Mouse (Mus musculus) embryonic facial prominence, embryonic 10.5 days (tissue): Measurements from ENCODE around the gene Hgf. TPM values are rescaled to one million over a fixed set of nuclear protein-coding genes. Genes with fewer than 3 reads are reported as not detected.

Experiments
- DNase-seq: peaks from one replicate; pipeline ENCODE4 v3.0.0-alpha.2; 2017; ENCODE audit warnings: low spot score
- H3K27ac ChIP-seq: fragments of 300-500 bp; sonication (generic); replicated peaks from 2 replicates; pipeline ENCODE4 v1.5.1; 2016; ENCODE audit warnings: mild to moderate bottlenecking
- H3K27me3 ChIP-seq: fragments of 300-500 bp; sonication (generic); replicated peaks from 2 replicates; pipeline ENCODE4 v1.6.1; 2016; ENCODE audit warnings: low read depth, mild to moderate bottlenecking; ENCODE audit not compliant: poor library complexity, severe bottlenecking
- H3K36me3 ChIP-seq: fragments of 300-500 bp; sonication (generic); replicated peaks from 2 replicates; pipeline ENCODE4 v1.6.1; 2016; ENCODE audit warnings: mild to moderate bottlenecking, moderate library complexity
- H3K4me1 ChIP-seq: fragments of 300-500 bp; sonication (generic); 2 replicates; pipeline ENCODE4 v1.6.1; 2016
- H3K4me3 ChIP-seq: fragments of 300-500 bp; sonication (generic); 2 replicates; pipeline ENCODE4 v1.5.1; 2016; ENCODE audit warnings: mild to moderate bottlenecking, moderate library complexity
- H3K9me3 ChIP-seq: fragments of 300-500 bp; sonication (generic); 2 replicates; pipeline ENCODE4 v1.6.1; 2016; ENCODE audit warnings: mild to moderate bottlenecking
- WGBS: fragments of 180-500 bp; shearing (Covaris S2); methylation state at CpG from one replicate; pipeline ENCODE4 v1.1.7; 2016; 5-methylcytosine and 5-hydroxymethylcytosine counted together
- polyA plus RNA-seq: library from polyadenylated mRNA; unstranded; fragments of >200 nt; fragmentation: Nextera tagmentation; extraction: Ambion mirVana; gene quantifications from 2 replicates; pipeline ENCODE4 v1.2.1, GENCODE M21; 2016

Hgf gene
- 5.1 and 5.9 TPM in 2 replicates for polyA plus RNA-seq

GRCm38 (mm10) chr5:16553304-16554047 is at the start of gene Hgf:
Gene Hgf, plus strand, starts transcription at chr5:16553495.
- 5% methylated on average over 16 of the region's 16 CpGs for WGBS
- Histone ChIP-seq H3K9me3 (no peaks in the 10 kb centered on the region), H3K4me3 (peak within 1 kb of the TSS; percentile 56), H3K27ac (peak within 1 kb of the TSS; percentile 84), H3K4me1 (peaks cover 21% of the 10 kb centered on the region), H3K27me3 (no peaks in the 10 kb centered on the region; the same call in 1 of the 2 replicates), H3K36me3 (no peaks in the 10 kb centered on the region)
- peak; percentile 75 for DNase-seq

GRCm38 (mm10) chr5:16506702-16507350 is 46.5 kb upstream of the Hgf start:
- Histone ChIP-seq H3K27ac (no peak overlapping the region), H3K27me3 (no peaks in the 10 kb centered on the region), H3K4me3 (no peak overlapping the region), H3K4me1 (no peaks in the 10 kb centered on the region), H3K9me3 (no peaks in the 10 kb centered on the region), H3K36me3 (no peaks in the 10 kb centered on the region)
- 80% methylated on average over 4 of the region's 4 CpGs for WGBS
- no peak for DNase-seq

- no peaks in the 10 kb centered on the region for H3K27me3 ChIP-seq
- no peaks in the 10 kb centered on the region for H3K4me1 ChIP-seq
- H3K9me3 ChIP-seq: no peaks in the 10 kb centered on the region
- WGBS: 74% methylated on average over 3 of the region's 3 CpGs
- no peaks in the 10 kb centered on the region for H3K36me3 ChIP-seq
- DNase-seq: no peak
- H3K27ac ChIP-seq: no peak overlapping the region
- H3K4me3 ChIP-seq: no peak overlapping the region
Measured at GRCm38 (mm10) chr5:16531619-16532277, 21.5 kb upstream of the Hgf start.

GRCm38 (mm10) chr5:16538067-16538466 is 15.2 kb upstream of the Hgf start:
- no peaks in the 10 kb centered on the region for H3K4me1 ChIP-seq
- no peak overlapping the region for H3K4me3 ChIP-seq
- WGBS: 73% methylated on average over 2 of the region's 2 CpGs
- no peaks in the 10 kb centered on the region for H3K27me3 ChIP-seq
- H3K36me3 ChIP-seq: no peaks in the 10 kb centered on the region
- no peaks in the 10 kb centered on the region for H3K9me3 ChIP-seq
- no peak overlapping the region for H3K27ac ChIP-seq
- DNase-seq: no peak

GRCm38 (mm10) chr5:16541561-16542116 is 11.7 kb upstream of the Hgf start:
- no peaks in the 10 kb centered on the region for H3K9me3 ChIP-seq
- no peak for DNase-seq
- 38% methylated on average over 2 of the region's 2 CpGs for WGBS
- no peaks in the 10 kb centered on the region for H3K36me3 ChIP-seq
- no peaks in the 10 kb centered on the region for H3K4me1 ChIP-seq
- H3K27ac ChIP-seq: no peak overlapping the region
- no peak overlapping the region for H3K4me3 ChIP-seq
- no peaks in the 10 kb centered on the region for H3K27me3 ChIP-seq

- Histone ChIP-seq H3K27ac (no peak overlapping the region), H3K4me3 (no peak overlapping the region), H3K27me3 (no peaks in the 10 kb centered on the region; the same call in 1 of the 2 replicates), H3K9me3 (no peaks in the 10 kb centered on the region), H3K4me1 (no peaks in the 10 kb centered on the region), H3K36me3 (no peaks in the 10 kb centered on the region)
- no peak for DNase-seq
- WGBS: 81% methylated on average over 3 of the region's 3 CpGs
Measured at GRCm38 (mm10) chr5:16547490-16547889, 5.8 kb upstream of the Hgf start.

GRCm38 (mm10) chr5:16552647-16553046 is 648 bp upstream of the Hgf start:
- H3K4me3 ChIP-seq: no peak overlapping the region
- WGBS: 70% methylated on average over 4 of the region's 4 CpGs
- H3K9me3 ChIP-seq: no peaks in the 10 kb centered on the region
- no peaks in the 10 kb centered on the region; the same call in 1 of the 2 replicates for H3K27me3 ChIP-seq
- no peak overlapping the region for H3K27ac ChIP-seq
- no peak for DNase-seq
- H3K36me3 ChIP-seq: no peaks in the 10 kb centered on the region
- peaks cover 21% of the 10 kb centered on the region for H3K4me1 ChIP-seq

GRCm38 (mm10) chr5:16560247-16560646 is 7.0 kb downstream of the Hgf start:
- DNase-seq: no peak
- no peaks in the 10 kb centered on the region for H3K27me3 ChIP-seq
- 86% methylated on average over 3 of the region's 3 CpGs for WGBS
- H3K4me1 ChIP-seq: no peaks in the 10 kb centered on the region
- H3K9me3 ChIP-seq: no peaks in the 10 kb centered on the region
- H3K4me3 ChIP-seq: no peak overlapping the region
- H3K27ac ChIP-seq: no peak overlapping the region
- H3K36me3 ChIP-seq: 0 out of 2 replicates have a peak, but pooled peaks cover 7% of the 10 kb centered on the region

GRCm38 (mm10) chr5:16568997-16569396 is 15.7 kb downstream of the Hgf start:
- H3K27me3 ChIP-seq: no peaks in the 10 kb centered on the region
- no peak for DNase-seq
- no peaks in the 10 kb centered on the region for H3K9me3 ChIP-seq
- no peak overlapping the region for H3K27ac ChIP-seq
- 0 out of 2 replicates have a peak, but pooled peaks cover 3% of the 10 kb centered on the region for H3K36me3 ChIP-seq
- WGBS: 83% methylated on average over 4 of the region's 4 CpGs
- no peak overlapping the region for H3K4me3 ChIP-seq
- H3K4me1 ChIP-seq: no peaks in the 10 kb centered on the region

GRCm38 (mm10) chr5:16577882-16578742 is 24.8 kb downstream of the Hgf start:
- H3K36me3 ChIP-seq: no peaks in the 10 kb centered on the region
- H3K4me1 ChIP-seq: peaks cover 8% of the 10 kb centered on the region
- WGBS: 64% methylated on average over 14 of the region's 14 CpGs
- H3K27ac ChIP-seq: no peak overlapping the region
- no peaks in the 10 kb centered on the region for H3K27me3 ChIP-seq
- no peak for DNase-seq
- no peak overlapping the region for H3K4me3 ChIP-seq
- no peaks in the 10 kb centered on the region for H3K9me3 ChIP-seq

- Histone ChIP-seq H3K27me3 (no peaks in the 10 kb centered on the region), H3K27ac (no peak overlapping the region), H3K36me3 (no peaks in the 10 kb centered on the region), H3K4me3 (no peak overlapping the region), H3K9me3 (no peaks in the 10 kb centered on the region), H3K4me1 (peaks cover 2% of the 10 kb centered on the region; the same call in 1 of the 2 replicates)
- no peak for DNase-seq
- 86% methylated on average over 4 of the region's 4 CpGs for WGBS
Measured at GRCm38 (mm10) chr5:16595699-16596098, 42.4 kb downstream of the Hgf start.

- no peaks in the 10 kb centered on the region for H3K9me3 ChIP-seq
- peaks cover 2% of the 10 kb centered on the region; the same call in 1 of the 2 replicates for H3K4me1 ChIP-seq
- DNase-seq: peak; percentile 59
- H3K4me3 ChIP-seq: no peak overlapping the region
- H3K36me3 ChIP-seq: no peaks in the 10 kb centered on the region
- WGBS: 35% methylated on average over 6 of the region's 6 CpGs
- H3K27me3 ChIP-seq: no peaks in the 10 kb centered on the region
- H3K27ac ChIP-seq: no peak overlapping the region
Measured at GRCm38 (mm10) chr5:16597996-16598395, 44.7 kb downstream of the Hgf start.
